Mouse (Mus musculus): ENCODE data around the gene Tuft1.

Gene Tuft1

DNA sequence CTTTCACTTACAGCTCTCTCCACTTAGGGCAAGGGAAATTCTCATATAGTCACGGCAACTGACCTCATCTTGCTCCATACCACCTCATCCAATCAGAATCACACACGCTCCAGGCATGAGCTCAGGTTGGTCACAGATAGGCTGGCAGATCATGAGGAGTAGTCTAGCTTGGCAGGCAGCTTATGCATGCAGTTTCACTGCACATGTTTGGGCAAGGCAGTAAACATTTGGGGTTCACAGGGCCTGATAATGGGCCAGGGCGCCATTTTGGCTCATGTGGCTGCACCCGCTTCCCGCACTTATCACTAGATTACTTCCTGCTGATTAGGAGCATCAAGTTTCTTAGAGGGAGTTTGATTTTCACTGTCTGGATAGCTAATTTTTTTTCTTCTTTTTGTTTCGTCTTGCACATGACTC lies 62.8 kb downstream of the Tuft1 start:
- no peak for DNase-seq (ENCODE audit: low spot score)

DNA sequence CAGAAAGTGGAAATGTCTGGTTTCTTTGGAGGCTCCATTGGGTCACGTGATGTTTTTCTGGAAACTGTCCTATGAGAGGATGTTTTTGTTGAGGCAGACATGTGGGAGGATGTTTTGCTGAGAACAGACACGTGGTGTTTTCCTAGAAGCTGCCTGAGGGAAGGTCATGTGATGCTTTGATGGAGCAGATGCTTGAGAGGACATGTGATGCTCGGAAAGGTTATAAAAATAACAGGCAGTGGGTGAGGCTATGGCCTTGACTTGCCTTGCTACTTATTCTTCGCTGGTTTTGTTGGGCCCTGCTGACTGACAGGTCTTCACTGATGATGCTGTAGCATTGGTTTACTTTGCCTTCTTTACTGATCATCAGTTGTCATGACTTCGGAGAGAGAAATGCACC lies 67.6 kb downstream of the Tuft1 start:
- DNase-seq (ENCODE audit: low spot score), result no peak

DNA sequence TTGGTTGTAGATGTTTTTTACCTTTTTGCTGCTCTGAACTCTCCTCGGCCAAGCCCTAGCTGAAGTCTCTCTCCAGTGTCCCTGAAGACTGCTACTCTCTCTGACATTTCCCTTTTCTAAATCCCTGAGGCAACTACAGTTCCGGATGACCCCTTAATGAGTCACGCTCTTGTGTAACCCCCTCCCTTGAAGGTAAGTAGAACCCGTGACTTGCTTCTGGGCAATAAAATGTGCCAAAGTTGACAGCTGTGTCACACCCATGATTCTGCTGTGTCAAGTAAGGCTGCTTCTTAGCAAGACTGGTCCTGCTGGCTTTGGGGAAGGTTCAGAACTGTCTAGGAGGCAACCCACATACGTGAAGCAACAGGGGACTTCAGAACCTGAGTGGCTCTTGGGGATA lies 70.7 kb downstream of the Tuft1 start:
- DNase-seq (ENCODE audit: low spot score), result no peak

DNA sequence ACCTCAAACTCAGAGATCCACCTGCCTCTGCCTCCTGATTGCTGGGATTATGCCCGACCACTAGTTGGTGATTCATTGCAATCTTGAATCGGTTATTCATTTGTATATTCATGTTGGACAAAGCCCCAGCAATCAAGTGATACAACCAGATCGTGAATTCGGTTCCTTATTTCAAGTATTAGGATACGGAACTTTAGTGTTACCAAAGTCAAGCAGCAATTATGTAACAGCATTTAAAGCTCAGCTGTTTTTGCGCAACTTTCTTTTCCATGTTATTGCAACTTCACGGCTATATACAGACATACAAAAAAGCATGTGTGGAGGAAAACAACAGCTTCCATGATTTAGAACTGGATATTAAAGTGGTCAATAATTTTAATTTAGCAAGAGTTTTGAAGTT lies 75.7 kb downstream of the Tuft1 start:
- no peak for DNase-seq (ENCODE audit: low spot score)

GRCm38 (mm10) chr3:94582456-94582891 lies 76.2 kb downstream of the Tuft1 start, which contains the start of gene Snx27:
Gene Snx27, minus strand, starts transcription at chr3:94582716.
- peak; percentile 96 for DNase-seq (ENCODE audit: low spot score)

DNA sequence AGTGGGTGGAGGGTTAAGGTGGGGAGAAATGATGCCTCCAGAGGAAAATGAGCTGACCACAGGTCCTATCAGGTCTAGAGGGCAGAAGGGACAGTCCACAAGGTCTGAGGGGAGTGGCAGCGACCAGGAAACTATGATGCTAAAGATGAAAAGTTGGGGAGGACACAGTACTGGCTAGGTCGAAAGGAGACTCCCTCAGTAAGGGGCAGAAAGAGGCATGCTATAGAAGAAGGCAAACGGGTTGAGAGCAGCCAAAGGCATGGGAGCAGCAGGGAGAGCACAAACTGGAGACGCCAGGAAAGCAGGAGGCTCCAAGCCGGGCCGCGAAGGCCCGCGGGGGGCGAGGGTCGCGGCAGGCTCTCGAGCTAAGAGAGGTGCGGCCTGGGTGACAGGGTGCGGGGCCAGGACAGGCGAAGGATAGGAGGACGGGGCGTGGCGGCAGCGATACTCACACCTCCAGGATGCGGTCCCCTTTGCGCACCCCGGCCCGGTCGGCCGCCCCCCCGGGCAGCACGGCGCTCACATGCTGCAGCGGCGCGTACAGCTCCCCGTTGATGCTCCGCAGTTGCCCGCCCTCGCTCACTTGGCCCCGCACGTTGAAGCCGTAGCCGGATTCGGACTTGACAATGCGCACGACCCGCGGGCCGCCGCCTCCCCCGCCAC lies 76.7 kb downstream of the Tuft1 start:
- peak; percentile 79 for DNase-seq (ENCODE audit: low spot score)

DNA sequence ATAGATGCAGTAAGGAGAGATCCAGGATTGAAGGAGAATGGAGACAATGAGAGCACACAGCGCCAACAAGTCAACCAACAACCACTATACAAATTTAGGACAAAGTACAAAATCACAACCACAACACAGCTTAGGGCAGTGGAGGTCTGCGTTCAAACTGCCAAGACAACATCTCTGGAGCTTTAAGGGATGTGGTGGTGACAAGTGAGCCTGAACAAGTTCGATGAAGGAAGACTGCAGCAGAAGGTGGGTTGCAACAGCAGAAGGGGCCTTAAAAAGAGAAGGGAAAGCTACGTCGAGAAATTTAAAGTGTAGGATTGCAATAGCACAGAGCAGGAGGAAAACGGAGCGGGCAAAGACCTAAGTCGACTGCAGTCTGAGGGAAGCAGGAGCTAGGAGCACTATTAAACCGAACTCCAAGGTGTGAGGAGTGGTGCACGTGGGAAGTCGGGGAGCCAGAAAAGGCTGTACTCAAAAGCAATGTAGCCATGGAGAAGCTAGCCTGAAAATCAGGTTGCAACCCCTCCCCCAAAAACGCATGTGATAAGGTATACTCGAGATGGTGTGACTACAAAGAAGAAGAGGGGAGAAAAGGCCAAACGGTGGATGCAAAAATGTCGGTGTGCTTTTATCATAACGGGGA lies 77.4 kb downstream of the Tuft1 start:
- DNase-seq (ENCODE audit: low spot score), result peak; percentile 32

DNA sequence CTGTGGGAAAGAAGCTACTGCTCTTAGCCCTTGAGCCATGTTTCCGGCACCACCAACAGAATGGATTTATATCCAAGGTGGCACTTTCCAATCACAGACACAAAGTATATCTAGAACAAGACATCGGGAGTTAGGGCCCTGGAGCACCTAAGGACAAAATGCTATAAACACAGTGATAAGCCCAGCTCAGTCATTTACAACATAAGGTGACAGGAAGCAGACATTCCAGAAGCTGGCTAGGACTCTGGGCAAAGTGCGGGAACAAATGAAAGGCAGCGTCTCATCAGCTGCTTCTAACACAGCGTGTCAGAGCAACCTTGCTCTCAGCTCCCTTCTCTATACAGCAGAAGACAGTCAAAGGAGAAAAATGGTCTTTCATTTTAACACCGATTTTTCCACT lies 84.2 kb downstream of the Tuft1 start:
- DNase-seq (ENCODE audit: low spot score), result no peak

DNA sequence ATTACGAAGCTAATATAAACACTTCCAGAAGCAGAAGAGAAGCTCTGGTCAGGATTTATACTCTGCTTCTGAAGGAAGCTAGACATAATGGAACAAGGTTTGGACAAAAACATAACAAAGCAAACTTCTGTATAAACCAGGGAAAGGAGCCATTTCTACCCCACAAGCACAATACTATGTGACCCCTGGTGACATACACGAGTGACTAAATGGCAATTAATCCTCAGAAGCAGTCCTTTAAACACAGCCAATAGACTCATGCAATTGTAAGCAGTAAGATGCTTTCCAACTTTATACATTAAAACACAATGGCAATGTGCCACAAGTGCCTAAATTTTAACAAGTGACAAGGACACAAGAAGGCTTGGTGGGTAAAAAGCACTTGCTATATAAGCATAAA lies 91.4 kb downstream of the Tuft1 start:
- no peak for DNase-seq (ENCODE audit: low spot score)

GRCm38 (mm10) chr3:94565557-94565956 lies 93.1 kb downstream of the Tuft1 start:
- no peak for DNase-seq (ENCODE audit: low spot score)

- DNase-seq (ENCODE audit: low spot score), result no peak
Observed at GRCm38 (mm10) chr3:94565127-94565526, 93.5 kb downstream of the Tuft1 start.

DNA sequence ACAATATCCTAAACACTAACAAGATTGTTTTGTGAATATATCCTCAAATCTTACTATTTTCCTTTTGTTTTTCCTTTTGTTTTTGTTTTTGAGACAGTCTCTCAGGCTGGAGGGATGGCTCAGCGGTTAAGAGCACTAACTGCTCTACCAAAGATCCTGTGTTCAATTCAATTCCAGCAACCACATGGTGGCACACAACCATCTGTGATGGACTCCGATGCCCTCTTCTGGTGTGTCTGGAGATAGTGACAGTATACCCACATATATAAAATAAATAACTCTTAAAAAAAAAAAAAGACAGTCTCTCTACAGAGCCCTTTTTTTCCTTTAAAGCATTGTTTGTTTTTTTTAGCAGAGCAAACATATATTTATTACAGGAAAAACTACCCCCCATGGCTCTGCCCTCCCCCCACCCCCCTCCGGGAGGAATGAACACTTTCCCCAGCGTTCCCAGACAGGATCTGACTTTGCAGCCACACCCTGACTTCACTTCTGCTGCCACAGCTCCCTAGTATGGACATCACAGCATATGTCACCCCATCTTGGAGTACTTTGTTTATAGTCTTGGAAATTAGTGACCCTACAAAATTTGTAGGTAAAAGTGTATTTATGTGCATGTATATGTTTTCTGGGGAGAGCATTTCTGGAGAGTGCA lies 94.2 kb downstream of the Tuft1 start:
- DNase-seq (ENCODE audit: low spot score), result no peak

DNA sequence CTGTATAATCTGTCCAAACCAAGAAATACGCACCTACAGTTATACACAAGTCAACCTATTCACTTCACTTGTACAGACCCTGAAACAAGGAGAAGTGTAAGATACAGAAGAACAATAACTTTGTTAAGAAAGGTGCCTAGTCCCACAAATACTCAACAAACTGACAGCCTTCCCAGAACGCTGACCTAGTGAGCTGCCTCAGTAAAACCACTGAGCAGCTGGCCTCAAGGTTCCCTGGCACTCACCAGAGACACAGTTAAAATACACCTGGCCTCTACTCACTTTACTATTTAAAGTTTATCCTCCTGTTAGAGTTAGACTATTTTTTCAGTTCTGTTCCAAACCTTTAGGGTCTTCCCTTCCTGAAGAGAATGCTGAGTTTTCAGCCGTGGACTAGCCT lies 95.5 kb downstream of the Tuft1 start:
- no peak for DNase-seq (ENCODE audit: low spot score)

Measured in testis, postnatal 14 days (tissue).